Mouse (Mus musculus) liver, postnatal 0 days (tissue): ENCODE measurements around the gene Clock. TPM values are rescaled to one million over a fixed set of nuclear protein-coding genes. Genes with fewer than 3 reads are reported as not detected.

Experiments
- ATAC-seq: fragments of 200-750 bp; cut with Nextera tagmentation; 2 replicates; pipeline ENCODE4 v1.8.0; 2017; ENCODE audit warnings: mild to moderate bottlenecking, moderate library complexity
- DNase-seq: peaks from one replicate; pipeline ENCODE4 v3.0.0-alpha.2; 2016
- H3K27ac ChIP-seq: fragments of 300-500 bp; sonication (generic); 2 replicates; pipeline ENCODE4 v1.5.1; 2014; ENCODE audit warnings: antibody characterized with exemption, moderate library complexity, mild to moderate bottlenecking, low read depth
- H3K27me3 ChIP-seq: fragments of 300-500 bp; sonication (generic); 2 replicates; pipeline ENCODE4 v1.6.1; 2014; ENCODE audit warnings: low read length, control low read depth, mixed read lengths; ENCODE audit not compliant: insufficient read depth
- H3K36me3 ChIP-seq: fragments of 300-500 bp; sonication (generic); replicated peaks from 2 replicates; pipeline ENCODE4 v1.6.1; 2014; ENCODE audit warnings: mild to moderate bottlenecking, control low read depth, low read length, moderate library complexity, mixed read lengths; ENCODE audit not compliant: insufficient read depth
- H3K4me1 ChIP-seq: fragments of 300-500 bp; sonication (generic); 2 replicates; pipeline ENCODE4 v1.6.1; 2014; ENCODE audit warnings: antibody characterized with exemption, mild to moderate bottlenecking, control low read depth; ENCODE audit not compliant: insufficient read depth
- H3K4me2 ChIP-seq: fragments of 300-500 bp; sonication (generic); 2 replicates; pipeline ENCODE4 v1.6.1; 2014; ENCODE audit warnings: low read depth, mild to moderate bottlenecking, low read length, moderate library complexity, mixed read lengths
- H3K4me3 ChIP-seq: fragments of 300-500 bp; sonication (generic); 2 replicates; pipeline ENCODE4 v1.5.1; 2014; ENCODE audit warnings: low read depth, low read length
- H3K9ac ChIP-seq: fragments of 300-500 bp; sonication (generic); replicated peaks from 2 replicates; pipeline ENCODE4 v1.6.1; 2014; ENCODE audit warnings: mild to moderate bottlenecking, moderate library complexity
- H3K9me3 ChIP-seq: fragments of 300-500 bp; sonication (generic); 2 replicates; pipeline ENCODE4 v1.6.1; 2016; ENCODE audit warnings: mild to moderate bottlenecking, control low read depth, low read length, mixed read lengths
- CTCF ChIP-seq: sonication (generic); IDR thresholded peaks from 2 replicates; pipeline ENCODE4 v1.5.1; 2016; ENCODE audit warnings: antibody characterized with exemption, low read depth
- EP300 ChIP-seq: IDR thresholded peaks from 2 replicates; pipeline ENCODE4 v1.6.1; 2016; ENCODE audit warnings: antibody characterized with exemption, low read depth, mild to moderate bottlenecking
- WGBS: fragments of 180-500 bp; shearing (Covaris S2); extraction: QIAGEN DNeasy Blood & Tissue Kit; methylation state at CpG from one replicate; pipeline ENCODE4 v1.1.7; 2014; ENCODE audit not compliant: insufficient replicate concordance; 5-methylcytosine and 5-hydroxymethylcytosine counted together
- polyA plus RNA-seq: library from polyadenylated mRNA; unstranded; fragments of >200 nt; fragmentation: Nextera tagmentation; extraction: Ambion mirVana; gene quantifications from 2 replicates; pipeline ENCODE4 v1.2.1, GENCODE M21; 2015

The Clock gene
- polyA plus RNA-seq = 2.3 and 3.6 TPM in 2 replicates

GRCm38 (mm10) chr5:76304452-76305341 is at the start of gene Clock:
Gene Clock, minus strand, starts transcription at chr5:76304792.
- DNase-seq (peak; percentile 86), ATAC-seq (peak; percentile 78)
- Histone ChIP-seq H3K9me3 (no peaks in the 10 kb centered on the region), H3K4me1 (peaks cover 3% of the 10 kb centered on the region; the same call in 1 of the 2 replicates), H3K27me3 (peaks cover 6% of the 10 kb centered on the region; the same call in 1 of the 2 replicates), H3K27ac (peak within 1 kb of the TSS; percentile 97), H3K9ac (peak within 1 kb of the TSS; percentile 88), H3K4me2 (peak within 1 kb of the TSS; percentile 93), H3K36me3 (no peaks in the 10 kb centered on the region), H3K4me3 (peak within 1 kb of the TSS; percentile 94)
- WGBS = under 1% methylated on average over 84 of the region's 104 CpGs
- no peak for TF ChIP-seq EP300
- no peak for TF ChIP-seq CTCF

DNA sequence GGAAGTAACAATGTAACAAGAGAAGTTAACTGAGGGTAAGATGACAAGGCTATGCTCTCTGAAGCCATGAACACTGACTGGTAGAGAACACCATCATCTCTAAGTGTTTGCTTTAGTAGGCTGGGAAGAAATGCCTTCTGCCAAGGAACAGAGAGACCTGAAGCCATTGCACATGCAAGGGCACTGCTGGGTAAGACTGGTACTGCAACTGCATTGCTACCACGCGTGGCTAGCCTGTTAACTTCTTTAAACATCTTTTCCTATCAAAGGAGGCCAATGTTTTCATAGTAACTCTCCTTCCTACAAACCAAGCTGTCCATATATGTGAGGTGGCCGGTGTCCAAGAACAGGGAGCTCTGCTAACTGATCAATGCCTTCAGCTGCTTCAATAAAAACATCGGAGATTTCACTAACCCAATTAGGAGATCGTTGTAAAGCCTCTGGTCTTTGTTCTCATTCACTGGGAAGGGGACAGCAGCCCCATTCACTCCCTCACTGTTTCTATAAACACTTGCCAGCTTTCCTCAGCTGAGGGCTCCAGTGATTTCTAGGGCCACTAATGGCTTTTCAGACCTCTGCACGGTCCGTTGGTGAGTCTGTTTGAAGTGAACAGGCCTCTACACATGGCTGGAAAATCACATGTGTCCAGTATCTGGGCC is 47.5 kb upstream of the Clock start:
- DNase-seq (no peak), ATAC-seq (no peak)
- Histone ChIP-seq H3K36me3 (no peaks in the 10 kb centered on the region), H3K27ac (no peak overlapping the region), H3K27me3 (no peaks in the 10 kb centered on the region), H3K9ac (no peak overlapping the region), H3K4me3 (no peak overlapping the region), H3K4me2 (no peak overlapping the region), H3K4me1 (no peaks in the 10 kb centered on the region), H3K9me3 (no peaks in the 10 kb centered on the region)
- 62% methylated on average over 7 of the region's 7 CpGs for whole genome bisulfite sequencing
- TF ChIP-seq EP300 (no peak), CTCF (0 out of 2 replicates have a peak, but pooled peaks have one; percentile 2)

GRCm38 (mm10) chr5:76351537-76351936 is 46.9 kb upstream of the Clock start:
- no peaks in the 10 kb centered on the region for H3K4me1 ChIP-seq
- 67% methylated on average over 5 of the region's 5 CpGs for WGBS

DNA sequence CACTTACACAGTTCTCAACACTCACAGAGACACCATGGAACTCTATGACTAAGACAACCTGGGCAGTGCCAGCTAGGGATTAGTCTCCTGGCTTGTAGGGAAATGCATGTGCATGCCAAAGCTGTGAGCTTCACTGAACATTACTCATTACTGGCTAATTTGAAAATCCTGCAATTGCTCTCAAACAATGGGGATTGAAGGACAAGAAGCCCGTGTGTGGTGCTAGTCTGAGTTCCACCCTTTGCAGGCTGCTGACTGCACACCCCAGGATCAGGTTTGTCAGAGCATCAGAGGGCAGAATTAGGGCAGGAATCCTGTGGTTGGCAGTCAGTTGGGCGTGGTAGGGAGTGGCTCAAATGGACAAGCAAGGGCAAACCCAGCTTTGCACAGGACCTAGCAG is 41.5 kb upstream of the Clock start:
- H3K36me3 ChIP-seq = no peaks in the 10 kb centered on the region
- no peak for ATAC-seq
- no peaks in the 10 kb centered on the region for H3K9me3 ChIP-seq
- H3K4me3 ChIP-seq = no peak overlapping the region
- WGBS = 56% methylated on average over 2 of the region's 2 CpGs
- H3K4me2 ChIP-seq = no peak overlapping the region
- H3K27me3 ChIP-seq = no peaks in the 10 kb centered on the region
- H3K4me1 ChIP-seq = no peaks in the 10 kb centered on the region
- DNase-seq = no peak
- no peak for TF ChIP-seq CTCF
- H3K9ac ChIP-seq = no peak overlapping the region
- no peak overlapping the region for H3K27ac ChIP-seq

More at GRCm38 (mm10) chr5:76351537-76351936, 46.9 kb upstream of the Clock start:
- TF ChIP-seq EP300 = no peak
- no peak for TF ChIP-seq CTCF
- no peak for DNase-seq
- no peak overlapping the region for H3K4me3 ChIP-seq
- H3K4me2 ChIP-seq = no peak overlapping the region
- no peak overlapping the region for H3K27ac ChIP-seq
- ATAC-seq = no peak
- no peak overlapping the region for H3K9ac ChIP-seq
- no peaks in the 10 kb centered on the region for H3K36me3 ChIP-seq
- no peaks in the 10 kb centered on the region for H3K27me3 ChIP-seq
- no peaks in the 10 kb centered on the region for H3K9me3 ChIP-seq

DNA sequence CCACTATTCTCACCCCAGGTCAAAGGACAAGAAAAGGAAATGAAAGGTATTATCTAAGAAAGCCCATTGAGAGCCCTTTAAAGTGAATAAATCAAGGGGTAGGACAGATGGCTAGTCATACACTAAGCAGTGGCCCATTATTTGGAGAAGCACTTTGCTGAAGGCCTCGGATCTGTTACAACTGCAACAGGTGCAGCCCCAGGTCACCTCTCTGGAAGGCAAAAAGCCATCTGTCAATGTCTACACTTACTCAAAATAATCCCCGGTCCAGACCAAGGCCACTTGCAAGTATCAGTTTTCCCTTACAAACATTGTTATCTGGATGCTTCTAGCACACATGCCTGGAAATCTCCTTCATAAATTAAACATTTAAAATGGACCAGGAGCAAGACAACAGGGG is 36.3 kb upstream of the Clock start:
- Histone ChIP-seq H3K9me3 (no peaks in the 10 kb centered on the region), H3K27me3 (no peaks in the 10 kb centered on the region), H3K36me3 (no peaks in the 10 kb centered on the region), H3K27ac (no peak overlapping the region), H3K9ac (no peak overlapping the region), H3K4me1 (no peaks in the 10 kb centered on the region), H3K4me2 (no peak overlapping the region), H3K4me3 (no peak overlapping the region)
- no peak for ATAC-seq
- TF ChIP-seq CTCF (no peak), EP300 (no peak)
- no peak for DNase-seq
- 60% methylated on average over 2 of the region's 2 CpGs for WGBS

DNA sequence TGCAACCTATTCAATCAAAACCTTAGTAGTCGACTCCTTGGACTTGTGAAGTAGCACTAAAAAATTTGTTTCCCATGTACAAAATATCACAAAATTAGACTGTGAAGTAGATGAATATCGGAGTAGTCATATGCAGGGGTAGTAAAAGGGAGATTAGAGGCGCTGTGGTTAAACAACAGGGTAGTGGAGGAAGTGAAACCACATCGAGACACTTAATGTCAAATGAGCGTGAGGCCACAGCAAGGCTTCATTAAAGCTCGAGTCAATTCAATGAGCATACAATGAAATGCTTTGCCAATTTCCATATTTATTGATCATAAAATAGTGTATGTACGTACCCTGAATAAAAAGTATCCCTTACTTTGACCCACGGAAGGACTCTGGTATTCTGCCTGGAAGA is 32.5 kb upstream of the Clock start:
- 43% methylated on average over 8 of the region's 8 CpGs for WGBS

More for the DNA sequence above, 32.5 kb upstream of the Clock start:
- no peaks in the 10 kb centered on the region for H3K9me3 ChIP-seq
- TF ChIP-seq EP300 (no peak), CTCF (no peak)
- no peaks in the 10 kb centered on the region for H3K27me3 ChIP-seq
- H3K4me3 ChIP-seq = no peak overlapping the region
- H3K4me1 ChIP-seq = no peaks in the 10 kb centered on the region
- H3K9ac ChIP-seq = no peak overlapping the region
- no peak overlapping the region for H3K27ac ChIP-seq
- ATAC-seq (no peak), DNase-seq (no peak)
- no peak overlapping the region for H3K4me2 ChIP-seq
- H3K36me3 ChIP-seq = no peaks in the 10 kb centered on the region
